Mouse (Mus musculus) neutrophil, adult 65 days (primary cell): ENCODE results near the gene Tmsb15l. TPM values are rescaled to one million over a fixed set of nuclear protein-coding genes. Genes with fewer than 3 reads are reported as not detected.

Experiments used
- total RNA-seq: library from RNA; stranded (reverse); gene quantifications from 2 replicates; pipeline ENCODE4 v1.2.4, GENCODE M21; 2023

The Tmsb15l gene
- total RNA-seq: not detected in 2 replicates

DNA sequence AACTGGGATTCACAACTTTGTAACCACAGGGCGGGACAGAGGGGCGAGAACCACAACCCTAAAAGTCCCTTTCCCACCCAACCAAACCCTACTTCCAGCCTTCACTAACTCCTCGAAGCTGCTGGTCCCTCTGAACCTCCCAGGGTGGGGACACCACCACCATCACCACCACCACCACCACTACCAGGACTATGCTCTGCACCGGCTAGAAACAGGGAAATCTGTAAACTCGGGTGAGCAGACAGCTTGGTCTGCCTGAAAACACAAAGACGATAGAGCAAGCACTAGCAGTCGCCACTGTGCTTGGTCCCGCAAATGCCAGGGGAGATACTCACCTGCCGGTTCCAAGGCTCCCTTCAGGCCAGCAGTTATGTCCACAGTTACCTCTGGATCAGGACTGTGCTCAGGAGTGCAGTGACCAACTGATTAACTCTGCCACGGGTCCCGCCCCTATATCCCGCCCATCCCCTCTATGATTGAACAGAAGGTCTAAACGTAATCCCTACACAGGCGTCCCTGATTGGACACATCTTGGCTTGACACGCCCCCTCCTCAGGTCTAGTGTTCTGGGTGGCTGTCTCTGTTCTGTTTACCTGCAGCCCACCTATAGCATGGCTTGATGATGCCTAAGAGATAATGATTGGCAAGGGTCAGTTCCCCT lies at the start of gene Tmsb15l, which contains the start of gene Tmsb15b1:
Gene Tmsb15l (minus strand): TSS at position 446 of the 661 bp plus-strand sequence.
Gene Tmsb15b1 (minus strand): TSS at position 451 of the 661 bp plus-strand sequence.

DNA sequence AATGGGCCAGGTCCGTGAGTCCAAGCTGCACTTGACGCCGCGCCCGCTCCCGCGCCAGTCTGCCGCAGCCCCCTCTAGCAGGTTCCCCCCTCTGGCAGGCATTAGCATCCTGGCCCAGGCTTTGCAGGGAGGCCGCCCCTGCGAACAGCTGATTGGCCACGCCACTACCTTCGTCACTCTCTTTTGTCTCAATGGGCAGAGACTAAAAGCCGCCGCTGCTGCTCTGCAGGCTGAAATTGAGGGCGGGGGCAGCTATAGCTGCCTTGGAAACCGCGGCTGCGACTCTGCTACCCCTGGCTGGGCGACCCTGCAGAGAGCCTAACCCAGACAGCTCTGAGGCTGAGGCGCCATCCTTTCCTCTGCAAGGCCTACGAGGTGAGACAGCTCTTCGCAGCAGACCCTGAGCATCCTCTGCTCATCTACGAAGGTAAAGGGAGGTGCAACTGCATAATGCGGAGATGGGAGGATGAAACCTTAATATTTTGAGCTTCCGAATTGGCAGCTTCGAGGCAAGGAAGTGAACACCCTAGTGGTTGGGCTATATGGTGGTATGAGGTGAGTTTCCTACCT lies 16.4 kb upstream of the Tmsb15l start, which contains the start of gene Zcchc18:
Gene Zcchc18 (plus strand): TSS at position 178 of the 570 bp plus-strand sequence.

DNA sequence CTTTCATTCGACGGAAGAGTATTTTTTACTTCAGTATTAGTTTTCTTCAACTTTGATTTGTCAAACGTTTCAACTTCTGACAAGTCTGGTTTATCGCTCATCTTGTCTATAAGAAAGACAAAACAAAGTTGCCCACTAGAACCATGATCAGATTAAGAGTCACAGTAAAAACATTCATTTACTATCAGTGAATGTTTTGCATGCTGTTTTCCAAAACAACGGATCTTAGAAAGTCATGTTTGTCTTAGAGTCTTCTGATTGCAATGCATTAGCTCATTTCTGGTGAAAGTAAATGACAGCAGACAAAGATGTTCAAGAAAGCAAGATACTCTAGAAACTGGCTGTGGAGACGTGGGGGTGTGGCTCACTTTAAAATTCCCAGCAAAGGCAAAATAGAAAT lies 1.3 kb downstream of the Tmsb15l start, which contains the start of gene Tmsb15b2:
Gene Tmsb15b2 (minus strand): TSS at position 101 of the 400 bp plus-strand sequence.

DNA sequence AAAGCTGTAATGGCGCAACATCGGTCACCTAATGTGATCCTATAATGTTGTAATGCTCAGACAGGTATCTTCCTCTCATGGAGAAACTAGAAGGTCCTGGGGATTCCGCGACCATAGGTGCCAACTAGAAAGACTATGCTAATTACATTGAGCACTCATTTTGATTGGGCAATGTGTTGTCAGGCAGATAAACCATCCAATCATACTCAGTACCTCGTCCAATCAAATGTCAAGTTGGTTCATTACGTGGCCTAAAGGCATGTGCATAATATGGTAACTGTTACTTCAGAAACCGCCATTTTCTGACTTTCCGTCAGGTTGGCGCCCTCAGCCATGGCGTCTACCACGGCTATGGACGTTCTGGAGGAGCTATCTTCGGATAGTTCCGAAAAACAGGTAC lies 49.6 kb downstream of the Tmsb15l start, which contains the start of gene H2bfm:
Gene H2bfm (plus strand): TSS at position 295 of the 400 bp plus-strand sequence.

Other genes with a start within 250 kb of the Tmsb15l start
- 84.9 and 125 TPM in 2 replicates for gene Morf4l2, start 233.2 kb downstream of the Tmsb15l start, total RNA-seq
- gene Glra4, start 196.7 kb downstream of the Tmsb15l start, total RNA-seq: not detected in 2 replicates
- 0.43 and 0.47 TPM in 2 replicates for gene Plp1, start 154.2 kb downstream of the Tmsb15l start, total RNA-seq
- gene Rab9b, start 108.1 kb downstream of the Tmsb15l start, total RNA-seq: not detected in 2 replicates
- not detected in 2 replicates for gene H2bfm, start 49.5 kb downstream of the Tmsb15l start, total RNA-seq
- gene Tmsb15b2, start 1.4 kb downstream of the Tmsb15l start, total RNA-seq: 5.3 and 6.7 TPM in 2 replicates
- gene Tmsb15b1, start within 50 bp of the Tmsb15l start, total RNA-seq: 4.9 TPM in 1 of 2 replicates, not detected in the other
- not detected in 2 replicates for gene Zcchc18, start 16.3 kb upstream of the Tmsb15l start, total RNA-seq
- gene Slc25a53, start 61.4 kb upstream of the Tmsb15l start, total RNA-seq: 3.2 and 8.4 TPM in 2 replicates
- 2.9 and 3.6 TPM in 2 replicates for gene Fam199x, start 72.7 kb upstream of the Tmsb15l start, total RNA-seq
- not detected in 2 replicates for gene Esx1, start 145.2 kb upstream of the Tmsb15l start, total RNA-seq